Mouse (Mus musculus): ENCODE results near the gene Dlx2. TPM values are rescaled to one million over a fixed set of nuclear protein-coding genes. Genes with fewer than 3 reads are reported as not detected.
A peak's percentile ranks its signal among the peaks of the same experiment; 100 is the strongest.

Gene Dlx2
- polyA plus RNA-seq, 1 experiment from 2014 or later, result not detected

DNA sequence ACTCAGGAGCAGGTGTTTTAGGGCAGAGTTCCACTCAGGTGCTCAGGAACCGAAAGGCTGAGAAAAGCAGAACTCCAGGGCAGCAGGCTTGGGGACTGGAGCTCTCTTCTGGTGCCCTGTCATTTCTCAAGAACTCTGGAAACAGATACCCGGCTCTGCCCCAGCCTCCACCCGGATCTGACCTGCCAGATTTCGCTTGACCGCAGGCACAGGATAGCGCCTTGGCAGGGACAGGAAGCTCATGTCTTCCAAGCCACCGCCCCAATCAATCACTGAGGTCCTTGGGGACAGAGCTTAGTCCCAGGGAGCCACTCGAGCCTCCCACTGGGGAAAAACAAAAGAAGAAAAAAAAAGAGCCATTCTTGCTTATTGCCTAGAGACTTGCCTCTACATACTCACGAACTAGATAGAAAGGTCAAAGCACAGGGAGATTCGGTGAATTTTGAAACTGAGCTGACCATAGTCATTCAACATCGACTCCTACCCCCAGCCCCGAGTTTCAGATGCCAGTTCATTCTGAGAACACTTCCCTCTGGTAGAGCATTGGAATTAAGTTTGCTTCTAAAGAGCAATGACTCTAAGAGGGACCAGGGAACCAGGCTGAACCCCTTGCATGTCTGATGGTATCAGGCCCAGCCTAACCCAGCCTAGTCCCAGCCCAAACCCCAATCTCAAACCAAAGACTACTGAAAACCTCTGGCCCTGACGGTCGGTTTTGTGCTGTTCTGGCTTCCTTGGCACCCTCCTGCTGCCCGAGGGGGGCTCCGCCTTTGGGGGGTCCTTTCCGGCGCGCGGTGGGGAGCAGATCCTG lies 12.1 kb downstream of the Dlx2 start:
- no peaks in the 10 kb centered on the region for H3K36me3 ChIP-seq
- no peak overlapping the region for H3K4me3 ChIP-seq (replicated peaks)
- DNase-seq (no peak), ATAC-seq (ENCODE audit: low read depth) (no peak)
- WGBS (ENCODE audit: insufficient replicate concordance), result 1% methylated on average over 20 of the region's 20 CpGs
- H3K27ac ChIP-seq, result no peak overlapping the region
- peaks cover 24% of the 10 kb centered on the region for H3K4me1 ChIP-seq (replicated peaks)
- no peak overlapping the region for H3K9ac ChIP-seq
- H3K9me3 ChIP-seq (replicated peaks), result no peaks in the 10 kb centered on the region
- peaks cover 98% of the 10 kb centered on the region for H3K27me3 ChIP-seq
- no peak overlapping the region for H3K4me2 ChIP-seq

- 12% methylated on average over 5 of the region's 5 CpGs for WGBS (ENCODE audit: insufficient replicate concordance)
Measured at GRCm38 (mm10) chr2:71533094-71533493, 13.5 kb downstream of the Dlx2 start.

DNA sequence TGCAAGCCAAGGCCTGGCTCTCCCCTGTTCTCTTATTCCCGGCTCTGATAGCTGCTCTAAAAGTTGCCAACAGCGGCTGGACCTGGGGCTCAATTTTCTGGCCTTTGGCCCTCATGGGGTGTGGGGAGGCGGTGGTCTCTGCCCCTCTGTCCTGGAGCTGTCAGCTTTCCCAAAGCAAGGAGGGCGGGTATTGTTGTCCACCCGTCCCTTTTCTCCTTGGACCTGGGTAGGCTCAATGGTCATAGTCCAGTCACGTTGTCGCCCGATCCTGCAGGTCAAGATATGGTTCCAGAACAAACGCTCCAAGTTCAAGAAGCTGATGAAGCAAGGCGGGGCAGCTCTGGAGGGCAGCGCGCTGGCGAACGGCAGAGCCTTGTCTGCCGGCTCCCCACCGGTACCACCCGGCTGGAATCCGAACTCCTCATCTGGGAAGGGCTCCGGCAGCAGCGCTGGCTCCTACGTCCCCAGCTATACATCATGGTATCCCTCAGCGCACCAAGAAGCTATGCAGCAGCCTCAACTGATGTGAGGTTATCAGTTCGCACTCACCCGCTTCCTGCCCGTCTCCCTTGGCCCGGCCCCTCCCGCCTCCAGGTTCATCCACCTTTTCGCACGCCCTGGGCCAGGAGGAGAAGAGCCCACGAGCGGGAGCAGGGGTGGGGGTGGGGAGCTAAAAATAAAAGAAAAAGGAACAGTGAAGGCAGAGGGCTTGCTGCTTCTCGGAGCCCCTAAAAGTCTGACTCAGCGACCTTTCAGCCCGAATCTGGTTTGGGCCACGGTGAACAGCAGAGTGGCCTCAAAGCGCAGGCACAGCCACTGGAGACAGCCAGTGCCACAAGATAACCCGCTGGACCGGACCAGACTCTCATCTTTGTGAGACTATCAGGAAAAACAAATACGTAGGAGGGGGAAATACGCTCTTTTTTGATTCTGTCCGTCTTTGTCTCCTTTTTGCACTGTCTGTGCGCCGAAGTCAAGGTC lies 14.3 kb downstream of the Dlx2 start:
- H3K4me3 ChIP-seq (replicated peaks), result 0 out of 2 replicates have a peak overlapping the region, but pooled peaks have one; percentile 14
- 1% methylated on average over 43 of the region's 43 CpGs for WGBS (ENCODE audit: insufficient replicate concordance)
- no peak overlapping the region for H3K9ac ChIP-seq
- ATAC-seq (ENCODE audit: low read depth) (no peak), DNase-seq (no peak)
- no peak overlapping the region for H3K27ac ChIP-seq
- no peaks in the 10 kb centered on the region for H3K36me3 ChIP-seq
- H3K4me1 ChIP-seq (replicated peaks), result peaks cover 28% of the 10 kb centered on the region
- H3K9me3 ChIP-seq (replicated peaks), result no peaks in the 10 kb centered on the region
- H3K27me3 ChIP-seq, result peaks cover 98% of the 10 kb centered on the region
- no peak overlapping the region for H3K4me2 ChIP-seq

More at GRCm38 (mm10) chr2:71533094-71533493, 13.5 kb downstream of the Dlx2 start:
- Histone ChIP-seq H3K4me2 (no peak overlapping the region), H3K27me3 (peaks cover 98% of the 10 kb centered on the region), H3K36me3 (no peaks in the 10 kb centered on the region), H3K4me3 (replicated peaks) (no peak overlapping the region), H3K4me1 (replicated peaks) (peaks cover 27% of the 10 kb centered on the region), H3K9ac (no peak overlapping the region), H3K9me3 (replicated peaks) (no peaks in the 10 kb centered on the region), H3K27ac (no peak overlapping the region)
- DNase-seq (no peak), ATAC-seq (ENCODE audit: low read depth) (no peak)

DNA sequence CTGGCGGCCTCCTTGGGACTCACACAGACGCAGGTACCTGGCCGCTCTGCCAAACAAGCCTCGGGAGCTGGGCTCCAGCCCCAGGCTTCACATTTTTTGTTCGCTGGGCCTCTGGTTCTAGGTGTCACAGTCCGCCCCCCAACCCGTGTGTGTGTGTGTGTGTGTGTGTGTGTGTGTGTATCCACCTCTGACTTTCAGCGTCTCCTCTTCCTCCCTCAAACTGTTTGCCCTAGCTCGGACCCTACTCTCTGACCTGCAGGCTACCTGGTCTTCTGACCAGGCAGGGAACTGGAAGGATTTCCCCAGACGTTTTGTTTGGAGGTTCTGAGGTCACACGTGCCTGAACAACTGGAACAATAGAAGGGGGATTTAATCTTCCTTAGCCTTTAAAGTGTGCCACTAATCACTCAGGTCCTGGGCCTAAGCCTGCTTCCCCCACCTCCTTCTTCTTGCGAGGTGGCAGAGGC lies 15.4 kb downstream of the Dlx2 start:
- H3K4me3 ChIP-seq (replicated peaks), result no peak overlapping the region
- 3% methylated on average over 12 of the region's 12 CpGs for WGBS (ENCODE audit: insufficient replicate concordance)

DNA sequence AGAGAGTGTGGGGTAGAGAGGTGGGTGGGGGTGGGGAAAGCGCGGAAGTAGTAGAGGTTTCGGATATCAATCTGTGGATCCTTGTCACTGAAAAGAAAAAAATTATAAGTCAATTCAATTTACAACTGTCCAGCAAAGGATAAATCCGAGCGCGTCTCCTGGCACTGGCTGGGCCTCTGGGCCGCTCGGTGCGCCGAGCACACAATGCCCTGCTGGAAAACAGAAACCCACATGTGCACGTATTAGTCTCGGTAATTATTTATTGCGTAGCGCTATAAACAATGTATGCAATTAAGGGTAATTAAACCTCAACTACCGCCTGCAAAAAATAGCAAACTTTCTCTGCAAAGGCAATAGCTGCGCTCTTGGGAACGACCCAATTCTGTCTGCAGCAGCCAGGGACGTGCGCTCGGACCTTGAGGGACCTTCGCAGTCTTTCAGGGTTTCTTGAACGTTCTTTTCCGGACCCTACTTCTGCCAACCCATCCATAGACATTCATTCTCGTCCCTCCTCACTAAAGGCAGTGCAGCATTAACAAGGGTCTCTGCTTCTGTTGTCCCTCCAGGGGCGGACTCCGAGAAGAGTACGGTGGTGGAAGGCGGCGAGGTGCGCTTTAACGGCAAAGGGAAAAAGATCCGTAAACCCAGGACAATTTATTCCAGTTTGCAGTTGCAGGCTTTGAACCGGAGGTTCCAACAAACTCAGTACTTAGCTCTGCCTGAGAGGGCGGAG lies 16.0 kb downstream of the Dlx2 start:
- peak overlapping the region; percentile 55; the same call in 1 of the 2 replicates for H3K4me3 ChIP-seq (replicated peaks)
- DNase-seq, result no peak
- H3K4me1 ChIP-seq (replicated peaks), result peaks cover 28% of the 10 kb centered on the region
- WGBS (ENCODE audit: insufficient replicate concordance), result 3% methylated on average over 34 of the region's 34 CpGs
- H3K27me3 ChIP-seq, result peaks cover 99% of the 10 kb centered on the region
- ATAC-seq (ENCODE audit: low read depth), result no peak
- H3K9ac ChIP-seq, result no peak overlapping the region
- no peaks in the 10 kb centered on the region for H3K36me3 ChIP-seq
- no peak overlapping the region for H3K27ac ChIP-seq
- no peak overlapping the region; the same call in 1 of the 2 replicates for H3K4me2 ChIP-seq
- H3K9me3 ChIP-seq (replicated peaks), result no peaks in the 10 kb centered on the region

More for the DNA sequence above, 15.4 kb downstream of the Dlx2 start:
- Histone ChIP-seq H3K4me1 (replicated peaks) (peaks cover 28% of the 10 kb centered on the region), H3K27me3 (peaks cover 98% of the 10 kb centered on the region), H3K27ac (no peak overlapping the region), H3K4me2 (no peak overlapping the region), H3K9ac (no peak overlapping the region), H3K9me3 (replicated peaks) (no peaks in the 10 kb centered on the region), H3K36me3 (no peaks in the 10 kb centered on the region)
- ATAC-seq (ENCODE audit: low read depth) (no peak), DNase-seq (no peak)

DNA sequence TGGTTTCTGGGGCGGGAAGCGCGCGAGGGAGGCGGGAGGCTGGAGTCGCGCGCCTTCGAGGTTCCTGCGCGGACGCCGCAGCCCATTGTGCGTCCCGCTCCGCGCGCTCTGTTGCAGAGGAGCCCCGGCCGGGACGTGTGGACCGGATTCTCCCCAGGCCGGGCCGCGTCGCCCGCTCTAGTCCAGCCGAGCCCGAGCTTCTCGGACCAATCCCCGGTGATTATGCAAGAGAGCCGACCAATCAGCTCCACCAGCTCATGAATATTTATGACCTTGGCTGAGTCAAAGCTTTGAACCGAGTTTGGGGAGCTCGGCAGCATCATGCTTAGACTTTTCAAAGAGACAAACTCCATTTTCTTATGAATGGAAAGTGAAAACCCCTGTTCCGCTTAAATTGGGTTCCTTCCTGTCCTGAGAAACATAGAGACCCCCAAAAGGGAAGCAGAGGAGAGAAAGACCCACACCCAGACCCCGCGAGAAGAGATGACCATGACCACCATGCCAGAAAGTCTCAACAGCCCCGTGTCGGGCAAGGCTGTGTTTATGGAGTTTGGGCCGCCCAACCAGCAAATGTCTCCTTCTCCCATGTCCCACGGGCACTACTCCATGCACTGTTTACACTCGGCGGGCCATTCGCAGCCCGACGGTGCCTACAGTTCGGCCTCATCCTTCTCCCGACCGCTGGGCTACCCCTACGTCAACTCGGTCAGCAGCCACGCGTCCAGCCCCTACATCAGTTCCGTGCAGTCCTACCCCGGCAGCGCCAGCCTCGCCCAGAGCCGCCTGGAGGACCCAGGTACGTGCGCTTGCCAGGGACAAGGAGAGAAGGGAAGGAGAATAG lies 16.8 kb downstream of the Dlx2 start:
- peak overlapping the region; percentile 55 for H3K4me3 ChIP-seq (replicated peaks)
- peaks cover 100% of the 10 kb centered on the region for H3K27me3 ChIP-seq
- ATAC-seq (ENCODE audit: low read depth) (peak; percentile 87), DNase-seq (peak; percentile 57)
- no peaks in the 10 kb centered on the region for H3K36me3 ChIP-seq
- no peaks in the 10 kb centered on the region for H3K9me3 ChIP-seq (replicated peaks)
- under 1% methylated on average over 60 of the region's 60 CpGs for WGBS (ENCODE audit: insufficient replicate concordance)
- peak overlapping the region; percentile 77 for H3K4me2 ChIP-seq
- H3K27ac ChIP-seq, result no peak overlapping the region
- H3K9ac ChIP-seq, result no peak overlapping the region
- H3K4me1 ChIP-seq (replicated peaks), result peaks cover 28% of the 10 kb centered on the region

- Histone ChIP-seq H3K4me3 (replicated peaks) (peak overlapping the region; percentile 55), H3K9me3 (replicated peaks) (no peaks in the 10 kb centered on the region), H3K27me3 (peaks cover 99% of the 10 kb centered on the region), H3K4me2 (peak overlapping the region; percentile 77), H3K4me1 (replicated peaks) (peaks cover 28% of the 10 kb centered on the region), H3K9ac (no peak overlapping the region), H3K27ac (no peak overlapping the region), H3K36me3 (no peaks in the 10 kb centered on the region)
- ATAC-seq (ENCODE audit: low read depth) (peak; percentile 22), DNase-seq (no peak)
- 1% methylated on average over 55 of the region's 57 CpGs for WGBS (ENCODE audit: insufficient replicate concordance)
Measured at GRCm38 (mm10) chr2:71528714-71529510, 17.6 kb downstream of the Dlx2 start.

GRCm38 (mm10) chr2:71528014-71528713 lies 18.4 kb downstream of the Dlx2 start, which contains the start of gene Dlx1:
Dlx1 (plus strand) TSS chr2:71528113.
- no peak for DNase-seq
- Histone ChIP-seq H3K27ac (no peak within 1 kb of the TSS), H3K9me3 (replicated peaks) (no peaks in the 10 kb centered on the region), H3K4me3 (replicated peaks) (peak within 1 kb of the TSS; percentile 55), H3K27me3 (peaks cover 99% of the 10 kb centered on the region), H3K9ac (no peak within 1 kb of the TSS), H3K4me1 (replicated peaks) (peaks cover 33% of the 10 kb centered on the region), H3K36me3 (no peaks in the 10 kb centered on the region), H3K4me2 (peak within 1 kb of the TSS; percentile 77)
- no peak for ATAC-seq (ENCODE audit: low read depth)
- WGBS (ENCODE audit: insufficient replicate concordance), result 2% methylated on average over 26 of the region's 26 CpGs

- no peaks in the 10 kb centered on the region for H3K9me3 ChIP-seq (replicated peaks)
- peaks cover 37% of the 10 kb centered on the region for H3K4me1 ChIP-seq (replicated peaks)
- DNase-seq (no peak), ATAC-seq (ENCODE audit: low read depth) (no peak)
- H3K4me3 ChIP-seq (replicated peaks), result no peak overlapping the region
- no peak overlapping the region for H3K27ac ChIP-seq
- 3% methylated on average over 24 of the region's 24 CpGs for WGBS (ENCODE audit: insufficient replicate concordance)
- no peak overlapping the region for H3K4me2 ChIP-seq
- H3K27me3 ChIP-seq, result peaks cover 99% of the 10 kb centered on the region
- H3K36me3 ChIP-seq, result no peaks in the 10 kb centered on the region
- H3K9ac ChIP-seq, result no peak overlapping the region
Measured at GRCm38 (mm10) chr2:71527323-71528013, 19.1 kb downstream of the Dlx2 start.

Measured in liver, embryonic 13.5 days (tissue).